Mouse (Mus musculus) spleen, adult 2 months (tissue): ENCODE results near the gene Nos2. TPM values are rescaled to one million over a fixed set of nuclear protein-coding genes. Genes with fewer than 3 reads are reported as not detected.
A peak's percentile ranks its signal among the peaks of the same experiment; 100 is the strongest.

Experiments
- DNase-seq, 2 experiments: peaks; one replicate each; pipeline versions ENCODE4 v3.0.0 to v3.0.0-alpha.2; 2012 to 2021; ENCODE audit warnings: low spot score in 2 of 2, low read depth in 1 of 2
- H3K27ac ChIP-seq: fragments of 200-500 bp; 2 replicates; pipeline ENCODE4 v1.5.1; 2012; ENCODE audit warnings: low read length, inconsistent platforms; ENCODE audit not compliant: insufficient read depth
- H3K27me3 ChIP-seq: fragments of 200-500 bp; 2 replicates; pipeline ENCODE4 v1.6.1; 2012; ENCODE audit warnings: mild to moderate bottlenecking, moderate library complexity, low read length, inconsistent platforms; ENCODE audit not compliant: control insufficient read depth, insufficient read depth
- H3K36me3 ChIP-seq: fragments of 200-500 bp; 2 replicates; pipeline ENCODE4 v1.6.1; 2012; ENCODE audit warnings: mild to moderate bottlenecking, low read length, inconsistent platforms; ENCODE audit not compliant: control insufficient read depth, insufficient read depth
- H3K4me1 ChIP-seq: fragments of 200-500 bp; 2 replicates; pipeline ENCODE4 v1.6.1; 2011; ENCODE audit warnings: inconsistent platforms; ENCODE audit not compliant: control insufficient read depth, insufficient read depth, insufficient read length
- H3K4me3 ChIP-seq: fragments of 200-500 bp; 2 replicates; pipeline ENCODE4 v1.5.1; 2011; ENCODE audit warnings: mild to moderate bottlenecking, inconsistent platforms; ENCODE audit not compliant: insufficient read depth, insufficient read length; ENCODE audit errors: extremely low read depth
- CTCF ChIP-seq: fragments of 200-500 bp; IDR thresholded peaks from 2 replicates; pipeline ENCODE4 v1.5.1; 2011; ENCODE audit warnings: mild to moderate bottlenecking, inconsistent platforms; ENCODE audit not compliant: insufficient read depth, insufficient read length, insufficient replicate concordance; ENCODE audit errors: extremely low read depth
- POLR2A ChIP-seq: fragments of 200-500 bp; IDR thresholded peaks from 2 replicates; pipeline ENCODE4 v1.6.1; 2011; ENCODE audit warnings: low read depth, low read length, inconsistent platforms
- WGBS: fragments of 180-500 bp; shearing (Covaris S2); methylation state at CpG from one replicate; pipeline ENCODE4 v1.1.7; 2018; 5-methylcytosine and 5-hydroxymethylcytosine counted together
- polyA plus RNA-seq: library from polyadenylated mRNA; depleted of rRNA; stranded (reverse); fragments of >200 nt; gene quantifications from 2 replicates; pipeline ENCODE4 v1.2.3, GENCODE M21; 2012

The Nos2 gene
- polyA plus RNA-seq, 1 experiment = 1.2 TPM

DNA sequence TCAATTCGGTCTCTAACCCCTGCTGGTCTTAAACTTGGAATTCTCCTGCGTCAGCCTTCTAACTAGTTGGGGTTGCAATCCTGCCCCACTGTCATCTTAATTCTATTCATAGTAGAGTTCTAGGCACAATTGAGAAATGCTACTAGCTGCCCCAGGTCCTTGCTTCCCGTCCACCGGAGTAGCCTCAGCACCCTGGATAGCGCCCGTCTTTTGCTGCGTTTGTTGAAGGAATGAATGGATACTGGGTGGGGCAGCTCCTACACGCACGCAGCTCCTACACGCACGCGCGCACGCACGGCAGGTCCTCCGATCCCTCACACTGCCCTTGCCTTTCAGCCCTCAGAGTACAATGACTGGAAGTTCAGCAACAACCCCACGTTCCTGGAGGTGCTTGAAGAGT lies 31.9 kb downstream of the Nos2 start:
- Histone ChIP-seq H3K27me3 (0 out of 2 replicates have a peak, but pooled peaks cover 2% of the 10 kb centered on the region), H3K4me3 (no peak overlapping the region), H3K4me1 (no peaks in the 10 kb centered on the region), H3K36me3 (no peaks in the 10 kb centered on the region), H3K27ac (no peak overlapping the region)
- TF ChIP-seq POLR2A (no peak), CTCF (no peak)
- no peak for DNase-seq
- WGBS = 10% methylated on average over 17 of the region's 17 CpGs

- Histone ChIP-seq H3K4me1 (no peaks in the 10 kb centered on the region), H3K27ac (no peak overlapping the region), H3K36me3 (no peaks in the 10 kb centered on the region), H3K4me3 (no peak overlapping the region), H3K27me3 (0 out of 2 replicates have a peak, but pooled peaks cover 2% of the 10 kb centered on the region)
- 12% methylated on average over 7 of the region's 7 CpGs for WGBS
- TF ChIP-seq CTCF (peak; percentile 81; the same call in 1 of the 2 replicates), POLR2A (no peak)
- DNase-seq = peak; percentile 23 to 69
These were observed 35.7 kb downstream of the Nos2 start for GRCm38 (mm10) chr11:78956260-78956659.

GRCm38 (mm10) chr11:78959367-78959766 lies 38.8 kb downstream of the Nos2 start:
- H3K4me1 ChIP-seq = no peaks in the 10 kb centered on the region
- H3K36me3 ChIP-seq = peaks cover 12% of the 10 kb centered on the region
- no peak overlapping the region for H3K4me3 ChIP-seq
- no peak for DNase-seq
- TF ChIP-seq POLR2A = no peak
- TF ChIP-seq CTCF = no peak
- WGBS = 78% methylated on average over 8 of the region's 8 CpGs
- H3K27me3 ChIP-seq = no peaks in the 10 kb centered on the region
- no peak overlapping the region for H3K27ac ChIP-seq

GRCm38 (mm10) chr11:78959841-78960520 lies 39.4 kb downstream of the Nos2 start:
- DNase-seq = peak in 1 of 2 experiments; percentile 27
- H3K27me3 ChIP-seq = no peaks in the 10 kb centered on the region
- no peaks in the 10 kb centered on the region for H3K4me1 ChIP-seq
- 46% methylated on average over 5 of the region's 5 CpGs for WGBS
- peaks cover 16% of the 10 kb centered on the region for H3K36me3 ChIP-seq
- no peak overlapping the region for H3K4me3 ChIP-seq
- H3K27ac ChIP-seq = no peak overlapping the region
- TF ChIP-seq CTCF (peak; percentile 19; the same call in 1 of the 2 replicates), POLR2A (no peak)

DNA sequence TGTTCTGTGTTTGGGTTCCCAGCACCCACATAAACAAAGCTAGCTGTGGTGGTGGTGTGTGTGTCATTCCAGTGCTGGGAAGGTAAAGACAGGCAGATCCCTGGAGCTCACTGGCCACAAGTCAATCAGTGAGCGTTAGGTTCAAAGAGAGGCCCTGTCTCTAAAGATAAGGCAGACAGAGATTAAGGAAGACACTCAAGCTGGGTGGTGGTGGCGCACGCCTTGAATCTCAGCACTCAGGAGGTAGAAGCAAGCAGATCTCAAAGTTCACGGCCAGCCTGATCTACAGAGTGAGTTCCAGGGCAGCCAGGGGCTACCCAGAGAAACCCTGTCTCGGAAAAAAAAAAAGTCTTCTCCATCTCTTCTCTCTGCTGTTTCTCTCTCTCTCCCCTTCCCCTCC lies 40.6 kb downstream of the Nos2 start:
- Histone ChIP-seq H3K27me3 (no peaks in the 10 kb centered on the region), H3K36me3 (peaks cover 26% of the 10 kb centered on the region), H3K4me1 (no peaks in the 10 kb centered on the region), H3K27ac (no peak overlapping the region), H3K4me3 (no peak overlapping the region)
- 79% methylated on average over 5 of the region's 5 CpGs for WGBS
- TF ChIP-seq POLR2A (no peak), CTCF (no peak)
- no peak for DNase-seq

DNA sequence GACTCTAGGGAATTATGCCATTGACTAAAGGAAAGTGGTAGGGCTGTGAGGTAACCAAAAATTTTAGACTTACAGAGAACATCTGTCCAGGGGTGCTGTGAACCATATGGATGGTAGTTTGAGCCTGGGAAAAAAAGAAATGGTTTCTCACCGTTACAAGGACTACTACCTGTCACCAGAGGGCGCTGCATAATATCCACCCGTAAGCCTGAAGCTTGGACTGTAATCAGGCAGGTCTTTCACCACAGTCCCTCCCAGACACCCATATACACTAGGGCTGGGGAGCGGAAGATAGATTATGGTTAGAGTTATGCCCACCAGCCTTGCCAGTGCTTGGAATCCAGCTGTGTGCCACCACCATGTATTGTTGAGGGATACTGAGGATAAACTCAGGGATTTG lies 46.8 kb downstream of the Nos2 start:
- H3K27me3 ChIP-seq = no peaks in the 10 kb centered on the region
- H3K27ac ChIP-seq = no peak overlapping the region
- WGBS = 37% methylated on average over 4 of the region's 4 CpGs
- peak; percentile 25 to 40 for DNase-seq
- H3K4me3 ChIP-seq = no peak overlapping the region
- H3K4me1 ChIP-seq = no peaks in the 10 kb centered on the region
- no peak for TF ChIP-seq POLR2A
- peak; percentile 34; the same call in 1 of the 2 replicates for TF ChIP-seq CTCF
- peaks cover 61% of the 10 kb centered on the region for H3K36me3 ChIP-seq

DNA sequence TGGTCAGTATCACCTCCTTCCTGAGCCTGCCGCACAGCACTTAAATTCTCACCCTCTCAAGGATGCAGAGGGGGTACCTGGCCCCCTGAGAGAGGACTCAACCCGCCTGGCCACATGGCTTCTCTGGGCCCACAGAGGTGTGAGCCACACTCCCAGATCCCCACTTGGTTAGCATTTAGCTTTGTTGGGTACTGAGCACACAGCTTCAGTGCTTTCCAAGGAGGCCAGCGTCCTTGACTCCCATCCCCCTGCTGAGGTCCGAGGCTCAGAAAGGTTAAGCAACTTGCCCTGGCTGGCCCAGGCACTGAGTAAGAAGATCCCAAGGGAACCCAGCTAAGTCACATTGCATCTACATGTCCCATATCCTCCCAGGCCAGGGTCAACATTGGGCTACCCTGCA lies 47.5 kb downstream of the Nos2 start:
- H3K4me1 ChIP-seq = no peaks in the 10 kb centered on the region; the same call in 1 of the 2 replicates
- no peak for TF ChIP-seq CTCF
- no peak for TF ChIP-seq POLR2A
- H3K4me3 ChIP-seq = no peak overlapping the region
- DNase-seq = no peak
- 92% methylated on average over 4 of the region's 4 CpGs for WGBS
- H3K27me3 ChIP-seq = no peaks in the 10 kb centered on the region
- H3K27ac ChIP-seq = no peak overlapping the region
- peaks cover 58% of the 10 kb centered on the region for H3K36me3 ChIP-seq
